Mouse (Mus musculus) small intestine, adult 2 months (tissue): Measurements from ENCODE around the gene Cib3.

ENCODE experiments used
- CTCF ChIP-seq: fragments of 200-500 bp; IDR thresholded peaks from 2 replicates; pipeline ENCODE4 v1.5.1; 2012; ENCODE audit warnings: low read depth, mild to moderate bottlenecking, control low read depth, inconsistent platforms, low read length, moderate library complexity, mixed read lengths; ENCODE audit not compliant: insufficient replicate concordance, insufficient read length; ENCODE audit errors: extremely low read depth
- POLR2A ChIP-seq: fragments of 200-500 bp; IDR thresholded peaks from 2 replicates; pipeline ENCODE4 v1.6.1; 2012; ENCODE audit warnings: low read depth, mild to moderate bottlenecking, control low read depth, inconsistent platforms, low read length, moderate library complexity

DNA sequence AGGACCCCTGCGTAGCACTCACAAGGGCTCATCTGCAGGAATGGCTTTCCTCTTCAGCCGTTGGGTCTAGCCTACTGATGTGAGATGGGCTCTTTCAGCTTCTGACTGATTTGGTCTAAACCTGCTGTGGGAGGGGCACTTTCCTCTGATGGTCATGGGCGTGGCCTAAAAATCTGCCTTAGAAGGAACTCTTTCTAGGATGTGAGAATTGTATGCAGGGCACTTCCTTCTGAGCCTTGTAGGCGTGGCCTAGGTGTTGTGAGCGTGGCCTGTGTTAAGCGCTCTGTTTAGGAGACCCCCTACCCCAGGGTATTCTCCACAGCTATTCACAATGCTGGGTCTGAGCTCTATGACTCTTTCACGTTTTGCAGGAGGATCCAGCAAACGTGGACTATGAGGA, 14.6 kb downstream of the Cib3 start:
- TF ChIP-seq POLR2A (no peak), CTCF (no peak)
